ENCODE assay signal across 28 mouse cellular contexts in genomic region chr6:40234066-40234465, GRCm38 (mm10).
DNase-seq lines count a peak whose midpoint lies in the region; ATAC-seq and TF ChIP-seq lines count a peak whose summit lies in the region.
"Had no signal": no experiment of that assay in that cellular context is flagged by ENCODE, and none has a peak within 500 bp of the region (broad histone marks: within the 10 kb centered on the region; RNA-seq: fewer than 3 reads in every experiment).

No protein-coding gene starts in this region.

- H3K4me1 ChIP-seq in forebrain, postnatal 0 days (ENCODE audit: insufficient read depth) = peaks cover 7% of the 10 kb centered on the region; the same call in 1 of the 2 replicates
- H3K4me1 ChIP-seq in forebrain, embryonic 11.5 days (replicated peaks; ENCODE audit: control insufficient read depth, insufficient read depth, low read length) = no peaks in the 10 kb centered on the region
- no peaks in the 10 kb centered on the region for H3K4me1 ChIP-seq in limb, embryonic 13.5 days
- H3K4me1 ChIP-seq in limb, embryonic 10.5 days = no peaks in the 10 kb centered on the region
- H3K4me1 ChIP-seq in midbrain, embryonic 12.5 days = peaks cover 7% of the 10 kb centered on the region
- peaks cover 8% of the 10 kb centered on the region; the same call in 1 of the 2 replicates for H3K4me1 ChIP-seq in midbrain, postnatal 0 days (ENCODE audit: insufficient read depth, low read length)
- H3K4me1 ChIP-seq: embryonic facial prominence, embryonic 12.5 days; heart, embryonic 12.5 days; kidney, embryonic 15.5 days; liver, embryonic 12.5 days; stomach, embryonic 15.5 days had no signal

- no peak for DNase-seq in forebrain, postnatal 0 days
- DNase-seq in forebrain, embryonic 11.5 days (ENCODE audit: low spot score) = no peak
- DNase-seq in limb, embryonic 10.5 days (ENCODE audit: low spot score) = no peak
- DNase-seq in midbrain, postnatal 0 days (ENCODE audit: low spot score) = no peak
- DNase-seq in kidney, postnatal 14 days = no peak
- DNase-seq in spleen, adult 12 weeks (ENCODE audit: low spot score) = no peak
- DNase-seq: adrenal gland, adult 8-10 months; cerebellum, adult 11 months; cerebellum, adult 9-10 months; cerebellum, postnatal 36 days; embryo, embryonic 11 days; gastrocnemius, postnatal 25 days; heart, adult 11 months; kidney, adult 18-20 months; kidney, postnatal 36 days; layer of hippocampus, postnatal 36 days; liver, postnatal 0 days; lung, postnatal 36 days; thymus, postnatal 14 days had no signal

- H3K4me3 ChIP-seq in forebrain, postnatal 0 days (ENCODE audit: low read depth, low read length) = no peak overlapping the region
- H3K4me3 ChIP-seq in forebrain, embryonic 11.5 days (ENCODE audit: low read depth, low read length) = no peak overlapping the region
- no peak overlapping the region for H3K4me3 ChIP-seq in limb, embryonic 13.5 days
- no peak overlapping the region for H3K4me3 ChIP-seq in limb, embryonic 10.5 days
- H3K4me3 ChIP-seq in midbrain, embryonic 12.5 days = no peak overlapping the region
- H3K4me3 ChIP-seq in midbrain, postnatal 0 days (ENCODE audit: low read depth, low read length) = no peak overlapping the region
- H3K4me3 ChIP-seq: embryonic facial prominence, embryonic 12.5 days; heart, embryonic 12.5 days; kidney, embryonic 15.5 days; liver, embryonic 12.5 days; stomach, embryonic 15.5 days had no signal

- no peak for ATAC-seq in forebrain, postnatal 0 days
- ATAC-seq in forebrain, embryonic 11.5 days (replicated peaks; ENCODE audit: low FRiP score) = no peak
- 0 out of 2 replicates have a peak, but pooled peaks have one; percentile 8 for ATAC-seq in limb, embryonic 13.5 days (ENCODE audit: low FRiP score, low read depth)
- no peak for ATAC-seq in midbrain, embryonic 12.5 days (ENCODE audit: low FRiP score, low read depth)
- 0 out of 2 replicates have a peak, but pooled peaks have one; percentile 28 for ATAC-seq in midbrain, postnatal 0 days (ENCODE audit: low FRiP score)
- ATAC-seq: hindbrain, embryonic 16.5 days; liver, embryonic 12.5 days; liver, postnatal 0 days had no signal

- H3K27ac ChIP-seq in forebrain, postnatal 0 days (ENCODE audit: low read depth, low read length) = peak overlapping the region; percentile 40; the same call in 1 of the 2 replicates
- H3K27ac ChIP-seq in forebrain, embryonic 11.5 days (ENCODE audit: low read depth, low read length) = no peak overlapping the region
- no peak overlapping the region; the same call in 1 of the 2 replicates for H3K27ac ChIP-seq in limb, embryonic 13.5 days
- no peak overlapping the region for H3K27ac ChIP-seq in limb, embryonic 10.5 days
- peak overlapping the region; percentile 10; the same call in 1 of the 2 replicates for H3K27ac ChIP-seq in midbrain, embryonic 12.5 days (replicated peaks)
- H3K27ac ChIP-seq in midbrain, postnatal 0 days (ENCODE audit: low read depth, low read length) = peak overlapping the region; percentile 55
- H3K27ac ChIP-seq: embryonic facial prominence, embryonic 12.5 days; kidney, embryonic 15.5 days; liver, embryonic 12.5 days; stomach, embryonic 15.5 days had no signal

- TF ChIP-seq CTCF in forebrain, postnatal 0 days (IDR thresholded peaks at IDR 0.05; ENCODE audit: low read depth) = no peak
- no peak for TF ChIP-seq CTCF in midbrain, postnatal 0 days (IDR thresholded peaks at IDR 0.05)

- no peaks in the 10 kb centered on the region for H3K36me3 ChIP-seq in forebrain, postnatal 0 days (ENCODE audit: insufficient read depth)
- H3K36me3 ChIP-seq in forebrain, embryonic 11.5 days (ENCODE audit: control insufficient read depth, insufficient read depth, low read length) = no peaks in the 10 kb centered on the region
- no peaks in the 10 kb centered on the region for H3K36me3 ChIP-seq in limb, embryonic 13.5 days
- H3K36me3 ChIP-seq in limb, embryonic 10.5 days = no peaks in the 10 kb centered on the region
- H3K36me3 ChIP-seq in midbrain, embryonic 12.5 days = no peaks in the 10 kb centered on the region
- H3K36me3 ChIP-seq in midbrain, postnatal 0 days (ENCODE audit: insufficient read depth, low read length) = no peaks in the 10 kb centered on the region
- H3K36me3 ChIP-seq: embryonic facial prominence, embryonic 12.5 days; G1E; heart, embryonic 12.5 days; kidney, embryonic 15.5 days; liver, embryonic 12.5 days; stomach, embryonic 15.5 days had no signal

- no peak overlapping the region for H3K4me2 ChIP-seq in forebrain, postnatal 0 days (ENCODE audit: low read depth)
- H3K4me2 ChIP-seq in forebrain, embryonic 11.5 days (ENCODE audit: low read depth, low read length, severe bottlenecking) = no peak overlapping the region
- no peak overlapping the region for H3K4me2 ChIP-seq in limb, embryonic 13.5 days (replicated peaks)
- no peak overlapping the region for H3K4me2 ChIP-seq in midbrain, embryonic 12.5 days (replicated peaks)
- H3K4me2 ChIP-seq in midbrain, postnatal 0 days (ENCODE audit: low read depth, low read length, poor library complexity, severe bottlenecking) = no peak overlapping the region
- H3K4me2 ChIP-seq: embryonic facial prominence, embryonic 12.5 days; heart, embryonic 12.5 days; kidney, embryonic 15.5 days; liver, embryonic 12.5 days; stomach, embryonic 15.5 days had no signal

- H3K9ac ChIP-seq in forebrain, postnatal 0 days = no peak overlapping the region
- no peak overlapping the region for H3K9ac ChIP-seq in forebrain, embryonic 11.5 days (ENCODE audit: low read length)
- no peak overlapping the region for H3K9ac ChIP-seq in limb, embryonic 13.5 days
- no peak overlapping the region for H3K9ac ChIP-seq in midbrain, embryonic 12.5 days (replicated peaks)
- 0 out of 2 replicates have a peak overlapping the region, but pooled peaks have one; percentile 8 for H3K9ac ChIP-seq in midbrain, postnatal 0 days (replicated peaks; ENCODE audit: low read length, poor library complexity, severe bottlenecking)
- H3K9ac ChIP-seq: embryonic facial prominence, embryonic 12.5 days; heart, embryonic 12.5 days; kidney, embryonic 15.5 days; liver, embryonic 12.5 days; liver, postnatal 0 days; stomach, embryonic 15.5 days had no signal

- no peaks in the 10 kb centered on the region for H3K9me3 ChIP-seq in forebrain, postnatal 0 days (ENCODE audit: low read length)
- no peaks in the 10 kb centered on the region for H3K9me3 ChIP-seq in forebrain, embryonic 11.5 days (ENCODE audit: control insufficient read depth, low read length)
- H3K9me3 ChIP-seq in limb, embryonic 13.5 days = no peaks in the 10 kb centered on the region
- H3K9me3 ChIP-seq in limb, embryonic 10.5 days (replicated peaks) = no peaks in the 10 kb centered on the region
- H3K9me3 ChIP-seq in midbrain, embryonic 12.5 days = no peaks in the 10 kb centered on the region
- H3K9me3 ChIP-seq in midbrain, postnatal 0 days (ENCODE audit: low read length) = no peaks in the 10 kb centered on the region
- H3K9me3 ChIP-seq: embryonic facial prominence, embryonic 12.5 days; G1E; heart, embryonic 12.5 days; kidney, embryonic 15.5 days; liver, embryonic 12.5 days; stomach, embryonic 15.5 days had no signal

- no peaks in the 10 kb centered on the region for H3K27me3 ChIP-seq in forebrain, postnatal 0 days (ENCODE audit: insufficient read depth, low read length)
- H3K27me3 ChIP-seq in forebrain, embryonic 11.5 days (ENCODE audit: control insufficient read depth, insufficient read depth, low read length) = no peaks in the 10 kb centered on the region
- no peaks in the 10 kb centered on the region for H3K27me3 ChIP-seq in limb, embryonic 13.5 days
- no peaks in the 10 kb centered on the region for H3K27me3 ChIP-seq in limb, embryonic 10.5 days (ENCODE audit: low read depth, poor library complexity, severe bottlenecking)
- no peaks in the 10 kb centered on the region for H3K27me3 ChIP-seq in midbrain, embryonic 12.5 days
- H3K27me3 ChIP-seq in midbrain, postnatal 0 days (ENCODE audit: insufficient read depth, low read length) = no peaks in the 10 kb centered on the region
- H3K27me3 ChIP-seq: embryonic facial prominence, embryonic 12.5 days; heart, embryonic 12.5 days; kidney, embryonic 15.5 days; liver, embryonic 12.5 days; stomach, embryonic 15.5 days had no signal

- WGBS in forebrain, postnatal 0 days = 29% methylated on average over 5 of the region's 5 CpGs
- 49% methylated on average over 5 of the region's 5 CpGs for WGBS in forebrain, embryonic 11.5 days
- WGBS in limb, embryonic 13.5 days = 31% methylated on average over 5 of the region's 5 CpGs
- WGBS in limb, embryonic 10.5 days = 45% methylated on average over 5 of the region's 5 CpGs
- 53% methylated on average over 5 of the region's 5 CpGs for WGBS in midbrain, embryonic 12.5 days
- WGBS in midbrain, postnatal 0 days = 16% methylated on average over 5 of the region's 5 CpGs

Comparison
In these comparisons a context has a peak if more than half of its experiments do, and no peak if none do; other contexts are left out.
1. ATAC-seq: peak in limb, embryonic 13.5 days (single experiment) and midbrain, postnatal 0 days (single experiment); none in forebrain, postnatal 0 days (single experiment), forebrain, embryonic 11.5 days (single experiment) and midbrain, embryonic 12.5 days (single experiment).
2. H3K27ac ChIP-seq: peak in forebrain, postnatal 0 days (single experiment), midbrain, embryonic 12.5 days (single experiment) and midbrain, postnatal 0 days (single experiment); none in forebrain, embryonic 11.5 days (single experiment), limb, embryonic 13.5 days (single experiment) and limb, embryonic 10.5 days (single experiment).